ENCODE assay signal across 19 mouse cellular contexts in the genomic region with DNA sequence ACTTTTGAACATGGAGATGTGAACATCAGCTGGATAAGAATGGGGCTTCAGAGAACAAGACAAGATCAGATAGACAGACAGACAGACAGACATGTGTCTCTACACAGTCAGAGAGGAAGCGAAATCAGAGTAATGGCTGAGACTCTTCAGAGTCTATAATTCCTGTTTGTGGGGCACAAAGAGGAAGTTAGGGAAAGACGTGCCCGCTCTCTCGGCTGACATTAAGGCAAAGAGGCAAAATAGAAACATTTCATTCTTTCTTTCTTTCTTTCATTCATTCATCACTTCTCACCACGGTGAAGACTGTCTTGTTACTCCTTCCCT. TPM values are rescaled to one million over a fixed set of nuclear protein-coding genes. Genes with fewer than 3 reads are reported as not detected.
DNase-seq lines count a peak whose midpoint lies in the region; TF ChIP-seq lines count a peak whose summit lies in the region.
"Had no signal": no experiment of that assay in that cellular context is flagged by ENCODE, and none has a peak within 500 bp of the region (broad histone marks: within the 10 kb centered on the region; RNA-seq: fewer than 3 reads in every experiment).

No protein-coding gene starts in this region.

- no peak for TF ChIP-seq EP300 in heart, adult 2 months (IDR thresholded peaks at IDR 0.05; ENCODE audit: insufficient read depth, low read depth, low read length)

- no peak overlapping the region for H3K9ac ChIP-seq in heart, adult 2 months (ENCODE audit: low read depth, low read length)
- H3K9ac ChIP-seq: forebrain, postnatal 0 days; hindbrain, embryonic 13.5 days; intestine, embryonic 15.5 days; liver, embryonic 14.5 days had no signal

- DNase-seq in heart, adult 2 months = no peak
- no peak for DNase-seq in heart, adult 9 months (ENCODE audit: low spot score in 2 of 2)
- peak; percentile 41 to 60 for DNase-seq in spleen, postnatal 36 days (ENCODE audit: low spot score in 2 of 2)
- no peak for DNase-seq in spleen, postnatal 10 days (ENCODE audit: low spot score in 2 of 2)
- no peak for DNase-seq in adrenal gland, postnatal 10 days
- no peak for DNase-seq in left cerebral cortex, postnatal 25 days (ENCODE audit: low spot score in 2 of 2)
- no peak for DNase-seq in adrenal gland, postnatal 14 days
- DNase-seq: cerebellum, adult 2 months; forebrain, postnatal 0 days; gastrocnemius, postnatal 10 days; lung, postnatal 4 days; midbrain, embryonic 14.5 days; thymus, postnatal 25 days had no signal

- peaks cover 8% of the 10 kb centered on the region for H3K4me1 ChIP-seq in heart, adult 2 months (ENCODE audit: control insufficient read depth, insufficient read depth, low read length)
- H3K4me1 ChIP-seq: heart, embryonic 10.5 days; intestine, embryonic 15.5 days had no signal

- H3K27me3 ChIP-seq in heart, adult 2 months (ENCODE audit: control insufficient read depth, insufficient read depth, low read length) = no peaks in the 10 kb centered on the region
- H3K27me3 ChIP-seq: hindbrain, embryonic 13.5 days; intestine, embryonic 15.5 days had no signal

- no peak for TF ChIP-seq CTCF in heart, adult 2 months (IDR thresholded peaks at IDR 0.05)

- H3K36me3 ChIP-seq in heart, adult 2 months (ENCODE audit: control insufficient read depth, insufficient read depth, low read length) = peaks cover 17% of the 10 kb centered on the region
- no peaks in the 10 kb centered on the region for H3K36me3 ChIP-seq in macrophage (ENCODE audit: inconsistent target)
- H3K36me3 ChIP-seq: heart, embryonic 10.5 days; hindbrain, embryonic 13.5 days; intestine, embryonic 15.5 days had no signal

- peak overlapping the region; percentile 69 for H3K27ac ChIP-seq in heart, adult 2 months
- peak overlapping the region; percentile 86 for H3K27ac ChIP-seq in macrophage
- H3K27ac ChIP-seq: heart, embryonic 10.5 days; hindbrain, embryonic 13.5 days; intestine, embryonic 15.5 days; liver, embryonic 14.5 days had no signal

- H3K4me3 ChIP-seq in heart, adult 2 months = no peak overlapping the region
- no peak overlapping the region for H3K4me3 ChIP-seq in macrophage (ENCODE audit: inconsistent target)
- H3K4me3 ChIP-seq: heart, embryonic 10.5 days; hindbrain, embryonic 13.5 days; intestine, embryonic 15.5 days; layer of hippocampus, adult 2 months had no signal

- H3K79me2 ChIP-seq in heart, adult 2 months (replicated peaks; ENCODE audit: control insufficient read depth, insufficient read depth, low read length) = peaks cover 7% of the 10 kb centered on the region; the same call in 1 of the 2 replicates
- H3K79me2 ChIP-seq in macrophage (ENCODE audit: inconsistent target) = peaks cover 86% of the 10 kb centered on the region

- 94% methylated on average over 5 of the region's 5 CpGs for WGBS in heart, adult 2 months
- WGBS in macrophage (ENCODE audit: missing documents) = 1% methylated on average over 5 of the region's 5 CpGs

- intact Hi-C loops in heart, adult 2 months (cut with DNase I) = no loop called here
- intact Hi-C loops in left cerebral cortex, postnatal 25 days (cut with DNase I) = no loop called here

- no peak for TF ChIP-seq POLR2A in heart, adult 2 months (IDR thresholded peaks at IDR 0.05; ENCODE audit: insufficient read depth, low read depth, low read length)

RNA-seq across cellular contexts. Expression of gene Adam17, which starts 4.4 kb away (rescaled TPM):
- 10 to 100 TPM; 39.2 to 43.8 TPM for total RNA-seq in heart, adult 2 months (2021)
- polyA plus RNA-seq in heart, adult 2 months (2012; rRNA removed) = 27.9 and 81.6 TPM in 2 replicates
- total RNA-seq in macrophage (2018; cell fraction: chromatin; rRNA removed) = 100 to 1,000 TPM; 103 to 555 (median 216) TPM
- total RNA-seq in macrophage (2018; cell fraction: cytosol; rRNA removed) = 100 to 1,000 TPM in 22 of 26 experiments, 10 to 100 TPM in 4; 86.1 to 147 (median 109) TPM
- total RNA-seq in macrophage (2018; cell fraction: nucleus; rRNA removed) = 100 to 1,000 TPM; 144 to 491 (median 256) TPM
- polyA plus RNA-seq in macrophage (2018) = 84.3 to 118 TPM (median 89.4 TPM) in 3 replicates
- total RNA-seq in adrenal gland, postnatal 10 days (2021) = 10 to 100 TPM; 48.0 to 53.1 TPM
- total RNA-seq in left cerebral cortex, postnatal 25 days (2021) = 10 to 100 TPM; 18.0 to 23.8 TPM
- 42.2 and 53.2 TPM in 2 replicates for total RNA-seq in adrenal gland, postnatal 14 days (2021)

RNA-seq across cellular contexts. Expression of gene Ywhaq, which starts 48.4 kb away (rescaled TPM):
- total RNA-seq in heart, adult 2 months (2021) = 10 to 100 TPM; 65.8 to 74.6 TPM
- 27.7 and 43.2 TPM in 2 replicates for polyA plus RNA-seq in heart, adult 2 months (2012; rRNA removed)
- total RNA-seq in macrophage (2018; cell fraction: chromatin; rRNA removed) = 10 to 100 TPM; 19.9 to 55.3 (median 40.5) TPM
- total RNA-seq in macrophage (2018; cell fraction: cytosol; rRNA removed) = 100 to 1,000 TPM; 102 to 146 (median 118) TPM
- total RNA-seq in macrophage (2018; cell fraction: nucleus; rRNA removed) = 10 to 100 TPM; 29.8 to 57.2 (median 41.9) TPM
- 139 to 167 TPM (median 141 TPM) in 3 replicates for polyA plus RNA-seq in macrophage (2018)
- total RNA-seq in adrenal gland, postnatal 10 days (2021) = 100 to 1,000 TPM; 236 to 242 TPM
- total RNA-seq in left cerebral cortex, postnatal 25 days (2021) = 100 to 1,000 TPM; 445 to 481 TPM
- total RNA-seq in adrenal gland, postnatal 14 days (2021) = 257 and 263 TPM in 2 replicates

RNA-seq across cellular contexts. Expression of gene Iah1, which starts 52.9 kb away (rescaled TPM):
- 10 to 100 TPM; 12.6 to 13.5 TPM for total RNA-seq in heart, adult 2 months (2021)
- polyA plus RNA-seq in heart, adult 2 months (2012; rRNA removed) = 28.4 and 30.5 TPM in 2 replicates
- total RNA-seq in macrophage (2018; cell fraction: chromatin; rRNA removed) = 10 to 100 TPM in 23 of 26 experiments, 1 to 10 TPM in 3; 6.0 to 24.6 (median 15.6) TPM
- total RNA-seq in macrophage (2018; cell fraction: cytosol; rRNA removed) = 10 to 100 TPM; 32.6 to 44.2 (median 39.0) TPM
- total RNA-seq in macrophage (2018; cell fraction: nucleus; rRNA removed) = 10 to 100 TPM in 25 of 26 experiments, 1 to 10 TPM in 1; 9.8 to 39.1 (median 19.7) TPM
- 30.1 to 45.1 TPM (median 38.8 TPM) in 3 replicates for polyA plus RNA-seq in macrophage (2018)
- 10 to 100 TPM; 73.4 to 86.9 TPM for total RNA-seq in adrenal gland, postnatal 10 days (2021)
- total RNA-seq in left cerebral cortex, postnatal 25 days (2021) = 10 to 100 TPM; 13.0 to 15.6 TPM
- 73.4 and 79.7 TPM in 2 replicates for total RNA-seq in adrenal gland, postnatal 14 days (2021)

Comparison
In these comparisons a context has a peak if more than half of its experiments do, and no peak if none do; other contexts are left out.
1. DNase-seq: peak in spleen, postnatal 36 days (2 of 2); none in heart, adult 2 months (0 of 2), heart, adult 9 months (0 of 2), spleen, postnatal 10 days (0 of 2), adrenal gland, postnatal 10 days (single experiment), left cerebral cortex, postnatal 25 days (0 of 2) and adrenal gland, postnatal 14 days (single experiment).